8 mouse cellular contexts compared by ENCODE assay signal in genomic region chrX:60892801-60893681, GRCm38 (mm10). TPM values are rescaled to one million over a fixed set of nuclear protein-coding genes. Genes with fewer than 3 reads are reported as not detected.
DNase-seq lines count a peak whose midpoint lies in the region; ATAC-seq and TF ChIP-seq lines count a peak whose summit lies in the region.

Gene Sox3 (minus strand): TSS chrX:60893430.

- H3K9ac ChIP-seq in hindbrain, embryonic 14.5 days, result peak within 1 kb of the TSS; percentile 58
- peak within 1 kb of the TSS; percentile 69 for H3K9ac ChIP-seq in midbrain, embryonic 16.5 days (ENCODE audit: low read depth, low read length)

- no peaks in the 10 kb centered on the region for H3K9me3 ChIP-seq in hindbrain, embryonic 14.5 days (ENCODE audit: control insufficient read depth, low read length)
- no peaks in the 10 kb centered on the region for H3K9me3 ChIP-seq in midbrain, embryonic 16.5 days (replicated peaks; ENCODE audit: control insufficient read depth, low read length, poor library complexity, severe bottlenecking)

- H3K36me3 ChIP-seq in hindbrain, embryonic 14.5 days (replicated peaks; ENCODE audit: control insufficient read depth, insufficient read depth), result no peaks in the 10 kb centered on the region
- H3K36me3 ChIP-seq in midbrain, embryonic 16.5 days (ENCODE audit: control insufficient read depth, insufficient read depth, low read length), result no peaks in the 10 kb centered on the region

- peak within 1 kb of the TSS; percentile 36 for H3K4me3 ChIP-seq in left cerebral cortex, adult 2 months
- peak within 1 kb of the TSS; percentile 48 for H3K4me3 ChIP-seq in hindbrain, embryonic 14.5 days (replicated peaks; ENCODE audit: low read length)
- peak within 1 kb of the TSS; percentile 56 for H3K4me3 ChIP-seq in midbrain, embryonic 16.5 days (ENCODE audit: low read depth, low read length)

- 20% methylated on average over 60 of the region's 92 CpGs for WGBS in hindbrain, embryonic 14.5 days
- WGBS in midbrain, embryonic 16.5 days, result 10% methylated on average over 62 of the region's 92 CpGs

- intact Hi-C loops in left cerebral cortex, adult 2 months (cut with DNase I), result loop anchor here (10.0 kb wide), 1 partner anchor 348 kb away; no protein-coding TSS in a partner anchor
- intact Hi-C loops in left cerebral cortex, postnatal 36 days (cut with DNase I), result loop anchor here (10.0 kb wide), 1 partner anchor 388 kb away; no protein-coding TSS in a partner anchor

- H3K4me1 ChIP-seq in hindbrain, embryonic 14.5 days (replicated peaks; ENCODE audit: control insufficient read depth, insufficient read depth, low read length), result no peaks in the 10 kb centered on the region
- peaks cover 11% of the 10 kb centered on the region for H3K4me1 ChIP-seq in midbrain, embryonic 16.5 days (ENCODE audit: control insufficient read depth, insufficient read depth, low read length)

- H3K27me3 ChIP-seq in hindbrain, embryonic 14.5 days (ENCODE audit: control insufficient read depth, insufficient read depth, low read length), result peaks cover 34% of the 10 kb centered on the region
- H3K27me3 ChIP-seq in midbrain, embryonic 16.5 days (ENCODE audit: control insufficient read depth, insufficient read depth, low read depth, low read length), result no peaks in the 10 kb centered on the region

- peak; percentile 67 for ATAC-seq in hindbrain, embryonic 14.5 days (ENCODE audit: low FRiP score)
- ATAC-seq in midbrain, embryonic 16.5 days, result peak; percentile 57
- no peak for ATAC-seq in granulocyte monocyte progenitor cell, adult 5-6 weeks (replicated peaks; ENCODE audit: poor library complexity, severe bottlenecking)

- H3K27ac ChIP-seq in left cerebral cortex, adult 2 months, result no peak within 1 kb of the TSS
- peak within 1 kb of the TSS; percentile 47; the same call in 1 of the 2 replicates for H3K27ac ChIP-seq in hindbrain, embryonic 14.5 days
- peak within 1 kb of the TSS; percentile 53; the same call in 1 of the 2 replicates for H3K27ac ChIP-seq in midbrain, embryonic 16.5 days (ENCODE audit: low read length)

- peak within 1 kb of the TSS; percentile 64 for H3K4me2 ChIP-seq in hindbrain, embryonic 14.5 days (replicated peaks)
- H3K4me2 ChIP-seq in midbrain, embryonic 16.5 days (ENCODE audit: low read length), result peak within 1 kb of the TSS; percentile 66

- TF ChIP-seq CTCF in left cerebral cortex, adult 2 months (IDR thresholded peaks at IDR 0.05), result no peak

- no peak for DNase-seq in left cerebral cortex, adult 2 months (ENCODE audit: extremely low spot score in 1 of 2, low spot score in 2 of 2)
- no peak for DNase-seq in left cerebral cortex, adult 9 months (ENCODE audit: low spot score in 2 of 2)
- DNase-seq in embryo, embryonic 11 days, result peak; percentile 75
- DNase-seq in hindbrain, embryonic 14.5 days (ENCODE audit: low spot score), result no peak
- no peak for DNase-seq in urinary bladder, postnatal 36 days (ENCODE audit: low spot score in 2 of 2)
- no peak for DNase-seq in left cerebral cortex, postnatal 36 days (ENCODE audit: low spot score in 2 of 2)

RNA-seq across cellular contexts. Expression of gene Sox3, which starts in this region (rescaled TPM):
- 1 to 10 TPM in 1 of 2 experiments, under 1 TPM in 1; 0.54 to 1.1 TPM for total RNA-seq in left cerebral cortex, adult 2 months (2021)
- 1.2 and 1.3 TPM in 2 replicates for polyA plus RNA-seq in hindbrain, embryonic 14.5 days (2014; fragmentation: Nextera tagmentation; extraction: Ambion mirVana)
- 0.74 and 1.1 TPM in 2 replicates for polyA plus RNA-seq in midbrain, embryonic 16.5 days (2015; fragmentation: Nextera tagmentation; extraction: Ambion mirVana)
- total RNA-seq in granulocyte monocyte progenitor cell, adult 5-6 weeks (2014; fragmentation: Nextera tagmentation), result not detected in 2 replicates
- not detected in 2 replicates for total RNA-seq in granulocyte monocyte progenitor cell, adult 5-6 weeks (2017)
- 1 to 10 TPM; 1.3 to 1.6 TPM for total RNA-seq in left cerebral cortex, postnatal 36 days (2021)
